Mouse (Mus musculus) cerebellum, adult 11-12 months (tissue): ENCODE data around the gene Cfap161.
A peak's percentile ranks its signal among the peaks of the same experiment; 100 is the strongest.

Experiments
- DNase-seq: peaks from one replicate; pipeline ENCODE4 v3.0.0; 2022

Cfap161 gene

DNA sequence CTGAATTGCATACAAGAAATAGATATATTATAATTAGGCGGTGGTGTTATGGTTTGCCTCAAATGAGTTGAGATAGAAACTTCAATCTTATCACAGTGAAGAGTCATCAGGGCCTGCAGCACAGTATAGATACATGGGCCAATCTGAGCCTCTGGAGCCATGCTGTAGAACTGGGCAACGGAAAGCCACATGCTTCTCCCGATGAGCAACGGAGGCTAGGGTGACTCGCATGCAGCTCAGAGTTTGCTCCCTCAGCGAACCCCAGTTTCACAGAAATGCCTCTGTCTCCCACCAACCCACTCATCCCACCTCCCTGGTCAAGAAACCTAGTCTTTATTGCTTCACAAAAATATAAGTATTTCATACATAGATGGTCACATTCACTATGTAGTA is 6.8 kb upstream of the Cfap161 start:
- no peak for DNase-seq

DNA sequence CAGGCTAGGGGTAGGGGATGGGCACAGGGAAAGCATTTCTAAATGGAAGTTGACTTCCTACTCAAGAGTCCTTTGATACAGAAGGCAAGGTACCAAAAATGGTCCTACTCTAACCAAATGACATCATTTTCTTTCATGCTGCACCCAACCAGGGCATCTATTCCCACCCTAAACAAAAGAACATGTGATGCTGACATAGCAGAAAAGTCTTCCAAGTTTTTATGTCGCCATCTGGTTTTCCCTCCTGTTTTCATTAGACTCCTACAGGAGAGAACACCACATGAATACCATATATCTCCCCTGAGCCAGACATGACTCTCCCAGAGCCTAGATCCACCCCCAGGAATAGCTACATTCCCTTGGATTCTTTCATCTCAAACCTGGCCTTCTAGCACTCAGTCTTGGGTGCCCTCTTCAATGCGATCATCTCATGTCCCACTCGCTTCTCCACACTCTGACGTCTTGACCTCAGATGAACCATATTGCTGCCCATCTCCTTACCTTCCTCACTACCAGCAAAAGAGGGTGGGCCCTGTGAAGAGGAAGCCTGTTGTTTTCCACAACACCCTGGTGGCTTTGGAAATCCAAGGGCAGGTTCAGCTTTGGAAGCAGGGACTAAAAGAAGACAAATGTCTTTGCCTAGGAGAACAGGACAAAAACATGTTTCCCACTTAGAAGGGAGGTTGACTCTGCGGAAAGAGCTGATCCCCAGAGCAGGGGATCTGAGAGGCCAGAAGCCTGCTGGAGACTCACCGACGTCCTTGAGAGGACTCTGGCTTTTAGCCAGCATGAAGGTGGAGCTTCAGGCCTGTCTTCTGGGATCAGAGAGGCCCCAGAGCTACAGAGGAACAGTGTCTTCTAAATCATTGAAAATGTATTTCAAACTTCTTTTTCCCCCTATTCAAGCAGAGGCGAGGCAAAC is 6.1 kb upstream of the Cfap161 start:
- peak; percentile 24 for DNase-seq

DNA sequence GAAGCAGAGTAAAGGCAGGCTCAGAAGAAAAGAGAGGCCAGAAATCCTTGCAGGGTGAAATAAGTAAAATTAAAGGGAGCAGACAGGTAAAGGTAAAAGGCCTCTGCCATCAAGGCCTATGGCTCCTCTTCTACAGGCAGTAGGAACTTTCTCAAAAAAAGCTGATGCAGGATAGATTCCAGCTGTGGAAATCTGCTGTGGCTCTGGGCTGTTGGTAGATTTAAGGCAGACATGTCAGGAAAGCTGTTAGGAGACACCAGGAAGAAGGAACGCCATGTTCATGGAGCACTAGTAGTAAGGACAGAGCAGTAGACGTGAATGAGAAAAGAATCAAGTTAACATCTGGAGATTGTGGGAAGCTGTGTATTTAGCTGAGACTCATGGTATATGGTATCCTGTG is 5.4 kb upstream of the Cfap161 start:
- DNase-seq, result no peak

DNA sequence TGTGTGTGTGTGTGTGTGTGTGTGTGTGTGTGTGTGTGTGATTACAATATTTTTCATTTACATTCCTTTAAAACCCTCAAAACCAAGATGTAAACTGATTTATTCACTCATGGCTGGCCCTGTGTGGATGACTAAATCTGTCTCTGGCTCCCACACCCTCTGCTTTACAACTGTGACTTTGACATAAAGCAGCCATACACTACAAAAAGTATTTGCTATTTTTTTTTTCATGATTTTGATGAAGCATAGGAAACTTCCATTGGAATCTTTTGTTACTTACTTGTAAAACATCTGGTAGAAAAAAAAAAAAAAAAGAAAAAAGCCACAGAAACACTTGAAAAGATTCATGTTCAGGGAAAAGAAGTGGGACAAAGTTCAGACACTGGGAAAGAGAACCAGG is 3.3 kb upstream of the Cfap161 start:
- DNase-seq, result no peak

DNA sequence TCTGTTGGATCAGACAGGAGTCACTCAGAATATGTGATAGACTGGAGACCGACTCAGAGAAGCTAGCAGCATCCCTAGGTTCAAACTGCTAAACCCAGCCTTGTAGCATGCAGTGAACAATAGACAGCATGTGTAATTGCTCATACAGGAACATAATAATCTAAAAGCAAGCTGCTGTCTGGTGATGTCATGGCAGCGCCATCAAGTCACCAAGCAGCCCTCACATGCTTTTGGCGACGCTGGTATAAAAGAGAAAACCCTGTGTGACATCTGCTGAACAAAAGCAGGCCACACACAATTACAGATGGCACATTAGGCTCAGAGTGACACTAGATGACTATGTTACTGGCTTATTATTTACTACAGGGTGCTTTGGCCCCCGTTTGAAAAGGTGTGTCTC is 1.5 kb upstream of the Cfap161 start:
- no peak for DNase-seq

DNA sequence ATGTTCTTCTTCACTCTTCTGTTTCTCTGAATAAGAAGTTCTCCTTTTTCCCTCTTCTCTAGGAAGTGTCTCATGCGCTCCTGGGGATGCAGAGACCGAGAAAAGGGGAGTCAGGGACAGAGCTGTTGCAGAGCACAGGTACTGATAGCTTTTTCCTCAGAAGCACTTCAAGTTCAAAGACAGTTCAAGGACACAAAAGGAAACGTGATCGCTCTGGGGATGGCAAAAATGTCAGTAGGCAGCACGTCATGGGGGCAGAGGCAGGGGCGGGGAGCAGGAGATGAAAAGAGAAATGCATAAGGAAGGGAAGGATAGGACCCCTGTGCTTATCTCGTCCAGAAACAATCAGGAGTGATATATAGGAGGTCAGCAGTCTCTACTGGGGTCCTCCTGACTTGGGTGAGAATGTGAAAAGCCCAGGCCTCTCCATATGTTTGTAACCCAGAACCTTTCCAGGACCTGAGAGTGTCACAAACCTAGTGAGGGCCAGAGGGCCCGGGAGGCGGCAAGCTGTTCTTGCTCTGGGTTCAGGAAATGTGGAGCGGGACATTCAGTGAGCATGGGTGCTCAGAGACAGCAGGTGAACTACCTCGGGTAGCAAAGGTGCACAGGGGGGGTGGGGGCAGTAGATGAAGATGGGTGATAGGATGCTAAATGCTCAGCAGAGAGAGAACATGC is 535 bp downstream of the Cfap161 start:
- no peak for DNase-seq

DNA sequence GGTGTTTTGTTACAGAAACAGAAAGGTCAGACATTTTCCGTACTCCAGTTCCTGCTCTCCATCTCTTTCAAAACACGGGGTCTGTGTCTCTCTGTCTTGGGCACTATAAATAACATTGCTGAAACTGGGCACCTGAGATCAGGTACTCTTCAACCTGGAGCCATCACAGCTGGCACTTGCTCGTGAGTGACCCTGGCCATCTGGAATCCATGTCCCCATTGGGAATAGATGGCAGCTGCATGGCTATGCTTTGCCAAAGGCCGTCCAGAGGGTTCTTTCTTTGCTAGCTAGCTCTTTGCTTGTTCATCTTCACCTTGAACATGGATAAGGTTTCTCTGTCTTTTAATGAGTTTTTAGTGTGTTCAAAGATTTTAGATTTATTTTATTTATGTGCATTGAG is 13.8 kb downstream of the Cfap161 start:
- DNase-seq, result no peak

DNA sequence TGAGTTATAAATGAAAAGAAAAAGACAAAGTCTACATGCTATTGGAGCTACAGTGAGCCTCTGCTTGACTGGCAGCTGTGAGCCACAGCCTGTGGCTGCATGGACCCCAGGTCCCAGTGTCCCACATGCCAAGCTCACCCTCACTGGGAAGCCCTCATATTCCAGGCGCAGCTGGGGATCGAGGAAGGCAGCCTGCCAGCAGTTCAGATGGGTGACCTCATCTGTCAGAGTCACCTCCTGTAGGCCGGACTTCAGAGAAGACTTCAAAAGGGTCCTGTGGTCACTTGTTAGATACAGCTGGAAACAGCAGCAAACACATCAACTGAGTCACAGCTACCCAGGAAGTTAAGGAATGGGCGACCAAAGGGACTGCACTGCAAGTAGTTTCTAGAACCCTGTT is 14.7 kb downstream of the Cfap161 start:
- no peak for DNase-seq

DNA sequence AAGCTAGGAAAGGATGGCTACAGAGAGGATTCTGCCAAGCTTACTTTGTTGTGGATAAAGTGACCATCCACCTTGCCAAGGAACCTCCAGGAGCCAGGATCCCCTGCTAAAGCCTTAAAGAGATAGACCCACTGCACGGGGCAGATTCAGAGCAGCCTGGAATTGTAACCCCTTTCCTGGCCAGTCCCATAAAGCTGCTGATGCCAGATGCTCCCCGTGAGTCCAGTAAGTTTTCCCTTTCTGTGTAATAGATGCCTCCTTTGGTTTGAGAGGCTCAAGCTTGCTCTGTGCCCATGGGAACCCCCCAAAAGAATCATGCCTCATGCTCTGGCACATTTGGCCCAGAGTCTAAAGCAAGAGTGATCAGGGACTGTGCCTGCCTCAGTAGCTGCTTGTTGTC is 15.7 kb downstream of the Cfap161 start:
- DNase-seq, result no peak

DNA sequence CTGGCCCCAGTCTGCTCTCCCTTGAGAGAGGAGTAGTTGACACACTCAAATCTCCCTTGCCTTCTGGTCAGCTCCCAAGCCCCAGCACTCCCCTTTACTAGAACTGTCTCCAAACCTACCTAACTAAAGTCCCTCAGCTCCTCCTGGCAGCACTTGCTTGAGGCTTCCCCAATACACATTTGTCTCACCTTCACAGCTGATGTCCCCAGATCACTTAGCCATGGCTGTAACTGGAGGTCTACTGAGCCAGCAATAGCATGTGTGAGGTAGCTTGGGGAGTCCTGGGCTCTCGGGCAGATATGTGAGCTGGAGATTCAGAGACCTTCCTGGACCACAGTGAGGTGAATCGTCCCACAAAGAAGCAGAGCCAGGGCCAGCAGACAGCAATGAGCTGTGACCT is 16.2 kb downstream of the Cfap161 start:
- DNase-seq, result no peak

DNA sequence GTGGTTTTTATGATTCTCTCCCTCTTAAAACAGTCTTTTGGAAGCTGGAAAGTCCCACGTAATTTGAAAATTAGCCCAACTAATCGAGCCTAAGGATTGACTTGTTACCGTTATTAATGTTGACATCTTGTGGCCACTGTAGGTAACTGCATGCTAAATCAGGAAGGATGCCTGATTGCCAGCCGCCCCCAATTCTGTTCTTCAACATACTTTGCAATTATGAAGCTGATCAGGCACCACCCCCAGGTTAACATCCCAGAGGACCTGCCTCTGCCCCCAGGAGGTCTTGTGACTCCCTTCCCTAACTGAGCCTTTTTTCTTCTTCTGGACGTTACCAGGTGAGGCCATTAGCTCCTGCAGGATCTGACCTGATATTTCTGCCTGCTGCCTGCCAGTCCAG is 20.0 kb downstream of the Cfap161 start:
- DNase-seq, result peak; percentile 54

DNA sequence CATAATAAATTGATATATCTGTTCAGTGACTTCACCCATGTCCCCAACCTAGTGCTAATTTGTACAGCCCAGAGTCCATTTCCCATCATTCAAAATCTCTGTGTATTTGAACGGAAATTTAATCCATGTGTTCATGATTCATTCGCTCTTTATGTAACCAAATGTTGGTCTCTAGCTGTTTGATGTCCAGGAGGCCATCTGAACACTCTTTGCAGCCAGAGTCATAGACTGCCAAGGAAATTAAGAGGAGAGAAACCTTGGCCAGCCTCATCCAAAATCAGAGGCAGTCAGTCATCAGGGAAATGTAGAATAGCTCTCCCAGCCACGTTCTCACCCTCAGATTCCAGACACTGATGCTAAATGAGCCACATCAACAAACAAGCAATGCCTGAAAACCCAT is 31.0 kb downstream of the Cfap161 start:
- DNase-seq, result peak; percentile 78

DNA sequence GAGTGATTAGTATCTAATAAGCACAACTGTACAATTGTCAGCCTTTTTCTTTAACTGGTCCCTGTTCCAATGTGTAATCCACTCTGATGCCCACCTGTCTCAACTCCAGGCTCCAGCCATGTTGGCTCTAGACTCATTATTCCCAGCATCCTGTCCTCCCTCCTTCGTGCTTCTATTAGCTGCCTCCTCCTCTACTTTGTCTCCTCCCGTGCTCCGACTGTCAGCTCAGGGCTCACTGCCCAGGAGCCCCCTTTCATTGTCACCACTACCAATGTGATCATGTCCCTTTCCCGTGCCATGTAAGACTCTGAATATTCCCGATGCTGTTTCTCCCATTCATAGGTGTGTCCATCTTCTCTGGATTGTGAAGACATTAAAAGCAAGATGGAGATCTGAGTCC is 32.3 kb downstream of the Cfap161 start:
- no peak for DNase-seq

DNA sequence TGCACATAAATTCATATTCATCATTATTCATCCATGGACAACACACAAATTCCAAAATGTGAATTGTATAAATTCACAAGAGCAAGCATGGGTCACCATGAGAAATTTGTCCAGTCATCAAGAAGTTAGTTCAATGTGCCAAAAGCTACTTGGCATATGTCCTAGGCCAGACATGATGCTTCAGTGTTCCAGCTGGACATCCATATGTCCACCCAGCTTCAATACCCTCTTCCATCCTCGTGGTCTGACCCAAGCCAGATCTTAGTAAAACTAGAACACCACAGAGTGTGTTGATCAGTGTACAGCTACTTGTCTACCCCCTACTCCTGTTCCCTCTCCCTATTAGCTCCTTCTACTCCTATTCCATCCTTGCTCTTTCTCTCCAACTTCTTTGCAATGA is 43.6 kb downstream of the Cfap161 start:
- DNase-seq, result peak; percentile 93

DNA sequence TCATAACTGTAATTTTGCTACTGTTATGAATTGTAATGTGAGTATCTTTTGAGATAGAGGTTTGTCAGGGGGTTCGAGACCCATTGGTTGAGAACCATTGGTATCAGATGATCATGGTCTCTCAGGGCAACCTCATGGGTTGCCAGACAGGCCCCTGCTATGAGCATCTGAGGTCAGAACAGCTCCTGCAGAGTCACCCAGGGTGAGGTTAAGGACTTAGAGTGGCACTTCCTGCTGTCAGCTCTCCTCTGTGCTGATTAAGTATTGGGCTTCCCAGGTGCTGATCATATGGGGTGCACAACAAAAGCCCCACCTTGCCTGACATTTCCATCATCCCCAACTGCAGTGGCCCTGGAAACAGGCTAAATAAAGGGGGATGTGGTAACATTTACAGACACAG is 46.3 kb downstream of the Cfap161 start:
- DNase-seq, result no peak

DNA sequence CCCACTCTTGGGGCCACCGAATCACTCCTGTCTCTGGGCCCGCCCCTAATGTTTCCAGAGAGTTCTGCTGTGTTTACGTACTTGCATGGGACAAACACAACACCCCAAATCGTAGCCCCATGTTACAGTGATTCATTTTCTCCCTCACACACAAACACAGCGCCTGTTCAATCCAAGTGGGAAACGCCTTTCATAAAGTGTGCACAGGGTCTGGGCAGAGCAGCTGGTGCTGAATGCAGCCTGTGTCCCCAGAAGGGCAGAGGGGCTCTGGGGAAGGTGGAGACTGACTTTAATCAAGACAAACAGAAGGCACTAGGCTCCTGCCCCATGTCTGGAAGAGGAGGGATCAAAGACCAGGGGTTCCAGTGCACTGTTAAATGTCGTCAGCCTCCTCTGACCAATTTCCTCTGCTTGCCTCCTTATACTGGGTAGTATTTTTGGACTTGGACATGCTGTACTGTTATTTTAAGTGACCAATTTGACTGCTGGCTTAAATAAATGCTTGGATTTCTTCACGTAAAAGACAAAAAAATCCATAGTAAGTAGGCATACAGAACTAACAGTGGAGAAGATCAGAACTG is 48.5 kb downstream of the Cfap161 start:
- DNase-seq, result peak; percentile 9

DNA sequence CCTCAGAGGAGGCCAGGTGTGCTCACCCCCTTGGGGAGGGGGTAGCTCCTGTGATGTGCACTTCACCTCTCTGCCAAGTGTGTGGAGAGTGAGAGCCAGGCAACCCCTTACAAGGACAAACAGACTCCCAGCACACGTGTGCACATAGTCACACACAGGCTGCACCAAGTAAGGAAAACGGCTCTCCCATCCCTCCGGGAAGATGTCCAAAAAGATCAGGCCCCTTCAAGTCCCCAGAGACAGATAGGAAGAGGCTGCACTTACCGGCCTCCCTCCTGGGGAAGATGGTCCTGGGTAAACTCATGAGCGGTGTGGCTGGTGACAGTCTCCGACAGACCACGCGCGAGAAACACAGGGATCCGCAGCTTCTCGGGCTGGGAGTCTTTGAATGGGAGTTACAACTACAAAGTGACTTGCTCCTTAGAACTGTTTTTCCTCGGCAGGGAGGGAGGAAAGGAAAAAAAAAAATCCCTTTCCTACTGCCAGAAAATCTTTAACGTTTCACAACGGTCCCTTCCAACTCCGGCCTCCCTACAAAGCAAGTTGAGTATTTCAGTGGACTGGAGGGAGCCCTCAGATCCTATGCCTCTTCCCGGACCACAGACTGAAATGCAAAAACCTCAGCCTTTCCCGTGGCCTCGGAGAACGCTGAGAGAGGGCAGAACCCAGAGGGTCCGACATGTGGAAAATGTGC is 49.1 kb downstream of the Cfap161 start, which contains the start of gene Il16:
Il16 (minus strand) TSS at position 314 of the 694 bp plus-strand sequence.
- peak; percentile 44 for DNase-seq

DNA sequence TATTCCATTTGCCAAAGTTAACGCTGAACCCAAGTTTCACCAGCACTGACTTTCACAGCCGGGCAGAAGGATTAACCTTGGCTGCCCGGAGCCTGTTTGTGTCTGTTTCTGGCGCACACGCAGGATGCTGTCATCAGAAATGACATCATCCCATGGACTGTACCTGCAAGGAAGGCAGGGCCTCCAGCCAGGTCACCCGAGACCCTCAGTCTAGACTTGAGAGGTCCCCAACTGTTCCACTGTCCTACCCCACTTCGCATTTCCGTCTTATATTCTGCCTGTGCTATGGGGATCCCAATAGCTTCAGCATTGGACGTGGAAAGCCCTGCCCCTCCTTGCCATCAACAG is 49.6 kb downstream of the Cfap161 start:
- DNase-seq, result no peak

DNA sequence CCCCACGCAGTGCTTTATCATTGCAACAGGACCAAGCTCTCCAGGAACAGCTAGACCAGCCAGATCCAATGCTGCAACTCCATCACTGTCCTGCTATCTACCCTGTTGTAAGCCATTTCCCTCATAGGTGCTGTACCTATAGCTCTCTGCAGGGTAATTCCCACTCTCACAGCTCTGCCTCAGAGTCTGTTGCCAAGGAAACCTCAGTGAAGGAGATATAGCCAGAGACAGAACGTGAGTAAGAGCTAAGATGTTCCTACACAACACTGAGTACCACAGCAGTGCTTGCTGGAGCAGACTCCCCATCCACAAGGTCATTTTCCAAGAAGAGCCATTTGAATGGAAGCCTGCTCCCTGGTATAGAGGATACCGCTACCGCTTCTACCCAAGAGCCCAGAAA is 50.4 kb downstream of the Cfap161 start:
- DNase-seq, result peak; percentile 5

DNA sequence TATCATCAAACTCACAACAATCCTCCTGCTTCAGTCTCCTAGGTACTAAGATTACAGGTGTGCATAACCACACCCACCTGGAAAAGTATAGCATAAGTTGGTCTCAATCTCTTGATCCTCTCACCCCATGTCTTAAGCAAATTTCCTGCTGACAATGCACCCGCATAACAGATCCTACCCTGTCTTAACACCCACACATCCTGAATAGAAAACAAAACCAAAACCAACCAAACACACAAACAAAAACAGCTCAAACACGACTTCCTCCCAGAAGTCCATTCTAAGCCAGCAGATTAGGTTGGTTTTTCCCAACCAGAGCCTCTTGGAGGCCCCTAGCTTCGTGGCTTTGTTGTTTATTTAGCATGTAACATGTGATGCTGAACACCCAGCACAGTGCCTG is 52.0 kb downstream of the Cfap161 start:
- no peak for DNase-seq

DNA sequence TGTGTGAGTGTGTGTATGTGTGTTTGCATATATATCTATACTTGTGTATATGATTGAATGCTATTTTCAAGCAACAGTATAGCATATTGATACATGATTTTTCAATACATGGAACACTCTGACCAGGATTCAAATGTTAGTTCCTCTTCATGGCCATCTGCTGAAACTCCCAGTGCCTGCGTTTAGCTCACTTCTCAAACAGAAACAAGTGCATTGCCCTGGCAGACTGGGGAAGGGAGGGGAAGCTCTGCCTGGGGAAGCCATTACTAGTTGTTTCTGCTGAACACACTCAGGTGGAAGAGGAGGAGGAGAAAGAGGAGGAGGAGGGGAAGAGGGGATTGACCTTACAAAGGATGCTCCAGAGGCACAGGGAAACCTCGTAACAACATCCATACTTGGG is 52.7 kb downstream of the Cfap161 start:
- DNase-seq, result no peak

DNA sequence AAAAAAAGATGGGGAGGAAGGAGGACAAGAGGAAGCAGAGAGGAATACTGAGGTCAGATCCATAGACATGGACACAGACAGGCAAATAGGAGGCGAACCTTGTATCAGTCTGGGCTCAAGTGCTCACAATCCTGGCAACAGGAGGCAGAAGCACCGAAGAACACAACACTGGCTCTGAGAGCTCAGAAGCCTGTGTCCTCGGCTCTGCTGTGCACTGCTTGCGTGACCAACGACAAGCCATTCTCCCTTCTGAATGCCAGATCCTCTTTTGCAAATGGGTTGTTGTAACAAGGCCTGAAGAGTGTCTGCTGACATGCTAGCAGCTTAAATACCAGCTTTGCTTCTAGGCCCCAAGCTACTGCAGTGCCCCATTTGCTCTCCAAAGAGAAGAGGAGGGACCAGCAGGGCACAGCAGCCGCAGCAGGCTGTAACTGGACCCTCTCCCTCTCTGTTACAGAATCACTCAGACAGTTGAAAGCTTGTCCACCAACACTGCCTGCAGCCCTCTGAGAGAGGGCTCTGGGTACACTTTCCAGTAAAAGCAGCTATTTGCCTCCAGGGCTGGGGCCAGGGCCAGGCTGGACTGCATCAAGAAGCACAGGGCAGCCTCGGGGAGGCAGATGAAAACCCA is 54.9 kb downstream of the Cfap161 start:
- DNase-seq, result peak; percentile 8
